Mouse (Mus musculus) adrenal gland, adult 8-10 months (tissue): Measurements from ENCODE around the gene Elp5. TPM values are rescaled to one million over a fixed set of nuclear protein-coding genes. Genes with fewer than 3 reads are reported as not detected.
"Not testable (repeated sequence)": the region's sequence is repeated elsewhere in the genome, so short reads cannot be mapped to it uniquely, and the experiment has no call there.

Experiments used
- DNase-seq: peaks from one replicate; pipeline ENCODE4 v3.0.0; 2022
- total RNA-seq, 4 experiments: library from RNA; stranded (reverse); gene quantifications; 2 replicates each; pipeline ENCODE4 v1.2.4; 2022

Gene Elp5
- total RNA-seq = 10 to 100 TPM; 56.9 to 87.4 (median 73.6) TPM

GRCm38 (mm10) chr11:69982225-69982624 lies at the start of gene Elp5:
Gene Elp5, minus strand, starts transcription at chr11:69982517.
- DNase-seq = no peak

DNA sequence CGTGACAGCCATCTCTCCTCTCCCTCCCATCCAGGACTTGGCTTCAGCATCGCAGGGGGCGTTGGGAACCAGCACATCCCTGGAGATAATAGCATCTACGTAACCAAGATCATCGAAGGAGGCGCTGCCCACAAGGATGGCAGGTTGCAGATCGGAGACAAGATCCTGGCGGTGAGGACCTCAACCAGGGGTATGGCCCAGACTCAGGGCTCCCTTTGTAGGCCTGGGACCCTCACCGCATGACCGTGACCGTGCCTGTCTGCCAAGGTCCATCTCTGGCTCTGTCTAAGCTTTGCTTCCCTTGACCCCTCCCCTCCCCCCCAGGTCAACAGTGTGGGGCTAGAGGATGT lies 49.0 kb upstream of the Elp5 start:
- DNase-seq = no peak

GRCm38 (mm10) chr11:70030651-70031320 lies 48.5 kb upstream of the Elp5 start:
- DNase-seq = no peak

DNA sequence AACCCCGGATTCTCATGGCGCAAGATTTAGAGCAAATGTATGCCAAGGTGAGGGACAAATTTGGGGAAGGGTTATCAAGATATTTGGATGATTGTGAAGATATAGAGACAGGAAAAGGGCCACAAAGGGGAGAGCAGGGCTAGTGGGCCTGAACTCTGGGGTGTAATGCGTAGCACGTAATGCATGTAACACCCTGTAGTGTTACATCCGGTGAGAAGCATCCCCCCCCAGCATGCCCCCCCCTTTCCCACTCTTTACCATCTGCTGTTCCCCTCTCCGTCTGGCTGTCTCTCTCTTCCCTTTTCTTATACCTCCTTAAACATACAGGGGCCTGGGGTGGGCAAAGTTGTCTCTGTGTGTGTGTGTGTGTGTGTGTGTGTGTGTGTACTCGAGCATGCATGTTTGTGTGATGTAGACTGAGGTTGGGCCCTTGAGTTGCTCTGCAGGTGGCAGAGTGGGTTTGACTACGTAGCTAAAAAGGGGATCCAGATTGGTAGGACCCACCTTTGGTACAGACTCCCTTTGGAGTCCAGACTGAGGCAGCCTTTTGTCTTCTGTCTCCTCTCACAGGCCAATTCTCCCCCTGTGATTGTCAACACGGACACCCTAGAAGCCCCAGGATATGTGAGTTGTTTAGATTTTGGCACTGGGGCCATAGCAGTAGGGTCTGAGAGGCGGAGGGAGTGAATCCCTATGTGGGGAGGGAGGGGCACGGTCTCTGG lies 47.7 kb upstream of the Elp5 start:
- no peak for DNase-seq

DNA sequence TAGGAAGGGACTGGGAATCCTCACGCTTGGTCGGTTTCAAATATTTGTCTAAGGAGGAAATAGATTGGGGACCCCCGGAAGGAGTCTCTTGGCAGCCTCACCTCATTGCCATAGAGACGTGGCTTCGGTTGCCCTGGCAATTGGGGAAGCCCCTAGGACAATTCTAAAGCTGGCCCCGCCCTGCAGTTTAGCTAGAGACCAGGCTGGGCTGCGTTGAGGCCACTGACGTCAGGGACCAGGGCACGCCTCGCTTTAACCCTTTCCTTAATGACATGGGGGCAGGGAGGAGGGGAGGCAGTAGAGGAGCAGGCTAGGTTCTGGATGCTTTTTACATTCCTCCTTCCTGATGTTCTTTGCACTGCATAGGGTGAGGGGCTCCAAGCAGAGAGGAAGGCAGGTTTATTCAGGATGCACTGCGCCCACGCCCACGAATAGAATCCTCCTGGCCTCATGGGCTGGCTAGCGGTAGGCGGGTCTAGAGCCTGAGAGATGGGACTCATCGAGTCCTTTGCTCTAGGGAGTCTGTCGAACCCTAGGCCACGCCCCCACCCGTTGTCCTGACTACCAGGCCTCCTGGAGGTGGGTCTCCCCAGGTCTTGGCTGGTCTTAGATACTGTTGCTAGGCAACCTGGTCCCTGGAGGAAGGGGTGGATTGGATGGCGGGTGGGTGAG lies 46.9 kb upstream of the Elp5 start:
- no peak for DNase-seq

DNA sequence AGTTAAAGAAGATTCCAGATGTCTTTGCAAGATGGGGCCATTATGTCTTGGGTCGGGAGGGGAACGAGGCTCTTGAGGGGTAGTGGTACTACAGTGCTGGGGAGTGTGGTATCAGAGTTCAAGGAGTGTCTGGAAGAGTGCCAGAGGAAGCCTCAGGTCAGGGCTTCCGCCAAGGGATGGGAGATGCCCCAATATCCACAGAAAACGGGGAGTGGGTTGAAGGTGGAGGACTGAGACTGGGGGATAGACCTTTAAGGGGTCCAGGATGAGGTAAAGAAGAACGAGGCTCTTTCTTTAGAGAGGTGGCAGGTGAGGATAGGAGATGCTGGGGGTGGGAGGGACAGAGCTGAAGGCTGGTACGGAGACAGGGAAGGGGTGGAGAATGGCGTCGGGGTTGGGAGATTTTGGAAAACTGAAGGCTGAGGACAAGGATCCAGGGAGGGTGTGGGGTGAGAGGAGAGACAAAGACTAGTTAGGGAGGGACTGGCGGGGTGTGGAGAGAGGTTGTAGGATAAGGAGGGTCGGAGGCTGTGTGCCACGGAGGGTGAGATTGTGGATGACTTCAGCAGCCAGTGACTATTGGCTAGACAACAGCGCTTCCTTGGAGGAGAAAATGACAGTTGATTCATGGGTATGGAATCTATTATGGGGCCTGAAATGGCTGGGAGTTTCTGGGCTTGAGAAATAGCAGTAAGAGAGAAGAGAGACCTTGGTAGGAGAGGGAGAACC lies 46.2 kb upstream of the Elp5 start:
- no peak for DNase-seq

DNA sequence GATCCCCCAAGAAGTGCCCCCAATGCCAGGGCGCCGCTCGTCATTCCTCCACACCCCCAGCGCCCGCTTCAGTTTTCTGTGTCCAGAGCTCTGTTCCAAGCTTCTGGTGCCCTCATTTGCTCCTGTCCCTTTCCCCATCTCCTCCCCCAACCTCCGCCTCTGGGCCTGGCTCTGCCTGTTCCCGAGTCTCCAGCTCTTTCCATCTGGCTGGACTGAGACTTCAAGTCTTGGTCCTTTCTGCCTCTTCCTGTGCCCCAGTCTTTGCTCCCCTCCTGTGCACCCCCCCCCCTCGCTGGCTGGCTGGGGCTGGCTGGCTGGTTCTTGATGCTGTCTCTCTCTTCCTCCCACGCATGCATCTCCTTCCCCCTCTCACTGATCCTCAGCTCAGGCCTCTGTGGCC lies 45.1 kb upstream of the Elp5 start:
- DNase-seq = no peak

- DNase-seq = no peak
Measured at GRCm38 (mm10) chr11:70026689-70027088, 44.4 kb upstream of the Elp5 start.

- no peak for DNase-seq
Measured at GRCm38 (mm10) chr11:70024151-70024514, 41.8 kb upstream of the Elp5 start.

GRCm38 (mm10) chr11:70023481-70024150 lies 41.3 kb upstream of the Elp5 start:
- DNase-seq = no peak

DNA sequence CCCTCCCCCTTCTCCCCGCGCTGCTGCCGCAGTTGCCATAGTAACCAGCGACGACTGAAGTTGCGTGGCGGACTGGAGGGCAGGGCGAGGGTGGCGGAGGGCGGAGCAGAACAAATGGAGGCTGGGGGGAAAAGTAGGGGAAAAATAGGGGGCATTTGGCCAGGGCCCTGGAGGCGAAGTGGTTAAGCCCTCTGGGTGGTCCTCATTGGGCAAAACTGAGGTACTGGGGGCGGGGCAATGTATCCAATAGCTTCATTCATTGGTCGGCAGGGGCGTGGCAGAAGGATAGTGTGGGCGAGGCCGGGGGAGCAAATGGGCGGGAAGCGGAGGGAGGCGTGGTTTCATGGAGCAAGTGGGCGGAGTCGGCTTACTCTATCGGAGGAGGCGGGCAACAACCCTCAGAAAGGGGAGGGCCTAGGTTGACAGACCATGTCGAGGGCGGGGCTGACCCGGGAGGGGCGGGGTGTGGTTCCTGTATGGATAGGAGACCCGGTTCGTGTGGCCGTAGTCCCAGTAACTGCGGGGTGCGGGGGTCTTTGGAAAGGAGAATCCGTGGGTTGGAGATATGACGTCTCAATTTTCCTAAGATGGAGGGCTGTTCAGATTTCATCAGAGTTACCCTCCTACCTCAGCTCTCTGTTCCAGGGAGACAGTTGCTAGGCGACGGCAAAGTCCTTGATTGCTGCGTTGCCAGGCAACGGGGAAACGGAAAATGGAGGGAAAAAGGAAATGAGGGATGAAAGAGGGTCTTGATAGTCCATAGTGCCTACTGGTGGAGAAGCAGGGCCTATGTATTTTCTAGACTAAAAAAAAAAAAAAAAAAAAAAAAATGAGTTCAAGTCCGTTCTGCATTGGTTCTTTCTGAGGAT lies 39.2 kb upstream of the Elp5 start:
- peak; percentile 97 for DNase-seq

DNA sequence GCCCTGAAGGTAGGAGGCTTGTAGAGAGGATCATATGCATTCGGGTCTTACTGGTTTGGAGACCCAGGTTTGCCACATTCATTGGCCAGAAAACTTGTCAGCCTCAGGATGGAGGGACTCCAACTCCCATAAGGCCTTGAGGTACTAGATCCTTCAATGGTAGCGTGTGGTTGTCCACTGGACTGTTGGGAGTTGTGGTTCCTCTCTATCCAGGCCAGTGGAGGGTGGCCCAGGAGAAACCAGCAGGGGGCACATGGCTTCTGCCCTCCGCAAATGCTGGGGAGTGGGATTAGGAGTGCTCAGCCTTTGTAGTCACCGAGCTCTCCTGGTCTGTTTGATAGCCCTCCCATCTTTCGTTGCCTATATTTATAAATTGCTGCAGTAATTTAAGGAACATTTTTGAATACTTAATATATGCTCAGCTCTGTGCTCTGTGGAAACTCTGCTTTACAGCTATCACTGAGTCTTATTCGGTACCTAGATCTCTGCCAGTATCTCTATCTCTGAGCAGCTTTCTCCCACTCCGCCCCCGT lies 38.5 kb upstream of the Elp5 start:
- peak; percentile 73 for DNase-seq

DNA sequence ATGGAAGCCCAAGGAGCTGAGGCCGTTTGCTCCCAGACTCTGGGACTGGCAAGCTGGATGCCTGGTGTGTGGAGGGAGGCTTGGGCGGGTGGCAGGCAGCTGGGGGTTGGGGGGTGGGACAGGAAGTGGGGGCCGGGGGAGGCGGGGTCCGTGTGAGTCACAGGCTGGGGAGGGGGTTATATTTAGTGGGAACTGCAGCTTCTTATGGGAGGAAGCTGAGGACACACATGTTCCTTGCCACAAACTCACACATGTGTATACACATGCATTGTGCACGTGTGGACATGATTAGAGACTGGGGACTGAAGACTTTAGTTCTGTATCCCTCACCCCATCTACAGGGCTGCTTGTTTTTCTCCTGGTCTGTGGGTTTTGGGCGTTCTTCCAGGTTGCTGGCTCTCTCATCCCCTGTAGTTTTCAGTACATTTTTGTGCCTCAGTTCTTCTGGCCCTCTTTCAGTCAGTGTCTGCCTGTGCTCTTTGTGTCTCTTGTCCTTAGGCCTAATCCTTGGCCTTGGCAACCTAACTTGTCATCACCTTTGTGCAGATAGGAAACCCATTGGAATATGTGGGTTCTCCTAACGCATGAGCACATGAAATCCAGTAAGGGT lies 37.8 kb upstream of the Elp5 start:
- no peak for DNase-seq

- no peak for DNase-seq
Measured at GRCm38 (mm10) chr11:70019495-70020021, 37.2 kb upstream of the Elp5 start.

- DNase-seq = no peak
Measured at GRCm38 (mm10) chr11:70018131-70018990, 36.0 kb upstream of the Elp5 start.

GRCm38 (mm10) chr11:70017199-70017767 lies 35.0 kb upstream of the Elp5 start:
- no peak for DNase-seq

DNA sequence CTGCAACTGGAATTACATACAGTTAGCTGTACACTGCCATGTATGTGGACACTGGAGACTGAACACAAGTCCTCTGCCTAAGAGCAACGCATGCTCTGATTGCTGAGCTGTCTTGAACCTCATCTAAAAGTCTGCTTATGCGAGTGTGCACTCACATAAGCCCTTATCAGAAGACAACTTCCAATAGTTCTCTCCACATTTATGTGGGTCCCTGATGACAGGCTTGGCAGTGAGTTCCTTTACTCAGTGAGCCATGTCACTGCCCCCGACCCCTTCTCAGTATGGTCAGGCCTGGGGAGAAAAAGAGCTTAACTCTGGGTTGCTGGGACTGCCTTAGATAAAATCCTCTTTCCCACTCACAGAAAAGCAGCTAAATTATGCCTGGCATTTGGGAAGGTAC lies 34.4 kb upstream of the Elp5 start, which contains the start of gene Dlg4:
TSS of gene Dlg4 (plus strand) at position 274 of the 400 bp plus-strand sequence.
- no peak for DNase-seq

DNA sequence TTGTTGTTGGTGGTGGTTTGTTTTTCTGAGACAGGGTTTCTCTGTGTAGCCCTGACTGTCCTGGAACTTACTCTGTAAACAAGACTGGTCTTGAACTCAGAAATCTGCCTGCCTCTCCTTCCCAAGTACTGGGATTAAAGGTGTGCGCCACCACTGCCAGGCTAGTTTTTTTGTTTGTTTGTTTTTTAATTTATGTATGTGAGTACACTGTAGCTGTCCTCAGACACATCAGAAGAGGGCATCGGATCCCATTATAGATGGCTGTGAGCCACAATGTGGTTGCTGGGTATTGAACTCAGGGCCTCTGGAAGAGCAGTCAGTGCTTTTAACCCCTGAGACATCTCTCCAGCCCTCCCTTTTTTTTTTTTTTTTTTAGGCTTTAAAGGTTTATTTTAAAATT lies 33.9 kb upstream of the Elp5 start:
- not testable (repeated sequence) for DNase-seq

DNA sequence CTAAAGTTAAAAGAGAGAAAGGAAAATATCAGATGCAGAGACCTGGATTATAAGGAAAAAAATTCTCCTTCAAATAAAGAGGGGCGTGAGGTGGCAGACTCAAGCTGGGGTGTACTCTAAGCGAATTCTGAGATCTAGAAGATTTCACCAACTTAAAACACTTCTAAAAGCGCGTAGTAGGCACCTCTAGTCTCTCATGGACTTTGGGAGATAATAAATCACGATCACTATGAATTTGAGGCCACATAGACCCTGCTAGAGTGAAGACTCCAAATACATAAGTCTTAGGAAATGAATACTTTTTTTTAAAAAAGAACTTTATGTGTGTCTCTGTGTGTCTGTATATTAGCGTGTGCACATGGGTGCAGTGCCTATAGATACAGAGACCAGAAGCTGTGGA lies 33.4 kb upstream of the Elp5 start:
- no peak for DNase-seq
